Mouse (Mus musculus) testis, adult 2 months (tissue): ENCODE results near the gene Add3.

Source experiments
- CTCF ChIP-seq: fragments of 200-500 bp; IDR thresholded peaks from 2 replicates; pipeline ENCODE4 v1.5.1; 2012; ENCODE audit warnings: low read depth, mild to moderate bottlenecking, inconsistent platforms, low read length, moderate library complexity; ENCODE audit not compliant: control insufficient read depth, insufficient read depth, insufficient replicate concordance
- POLR2A ChIP-seq: fragments of 200-500 bp; IDR thresholded peaks from 2 replicates; pipeline ENCODE4 v1.6.1; 2012; ENCODE audit warnings: low read depth, mild to moderate bottlenecking, inconsistent platforms, low read length, moderate library complexity; ENCODE audit not compliant: control insufficient read depth

- TF ChIP-seq POLR2A (no peak), CTCF (no peak)
These were observed 40.0 kb downstream of the Add3 start for GRCm38 (mm10) chr19:53180168-53180803.
